Mouse (Mus musculus) Muller cell, postnatal 12 days (primary cell): ENCODE data around the gene Tmtc4.

ENCODE experiments used
- DNase-seq: peaks from one replicate; pipeline ENCODE4 v3.0.0-alpha.2; 2015; ENCODE audit errors: inconsistent ontology term

Gene Tmtc4

DNA sequence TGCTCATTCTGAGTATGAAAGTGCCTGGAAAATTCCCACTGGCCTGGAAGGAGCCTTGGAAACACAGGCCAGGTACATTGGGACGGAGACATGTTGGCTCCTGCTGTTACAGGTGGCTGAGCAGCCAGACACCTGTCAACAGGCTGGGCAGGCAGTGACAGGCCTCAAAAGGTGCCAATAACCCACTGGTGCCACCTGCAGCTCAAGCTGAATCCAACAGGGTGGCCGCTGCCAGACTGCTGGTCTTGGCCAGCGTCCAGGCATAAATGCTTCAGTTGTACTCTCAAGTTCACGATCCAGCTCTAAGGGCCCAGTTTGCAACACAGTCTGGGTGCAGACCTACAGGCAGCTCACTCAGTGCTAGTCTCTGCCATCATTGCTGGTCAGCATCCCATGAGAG, 81.0 kb downstream of the Tmtc4 start:
- peak; percentile 62 for DNase-seq

DNA sequence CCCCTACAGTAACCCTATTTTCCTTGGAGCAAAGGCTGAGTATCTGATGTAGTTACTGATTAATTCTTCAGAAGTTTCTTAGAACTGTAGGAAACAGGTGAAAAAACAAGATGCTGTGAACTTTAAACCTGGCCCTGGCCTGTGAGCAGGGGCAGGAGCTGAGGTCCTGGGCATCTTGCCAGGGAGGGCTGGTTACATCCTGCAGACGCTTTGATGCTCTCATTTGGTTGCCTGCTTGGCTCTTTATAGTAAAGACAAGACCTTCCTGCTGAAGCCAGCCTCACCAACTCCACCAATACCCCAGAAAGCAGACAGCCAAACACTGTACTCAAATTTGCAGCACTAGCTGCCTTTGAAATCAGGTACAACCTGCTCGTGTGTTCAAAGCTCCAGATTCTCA, 81.7 kb downstream of the Tmtc4 start:
- DNase-seq: no peak

DNA sequence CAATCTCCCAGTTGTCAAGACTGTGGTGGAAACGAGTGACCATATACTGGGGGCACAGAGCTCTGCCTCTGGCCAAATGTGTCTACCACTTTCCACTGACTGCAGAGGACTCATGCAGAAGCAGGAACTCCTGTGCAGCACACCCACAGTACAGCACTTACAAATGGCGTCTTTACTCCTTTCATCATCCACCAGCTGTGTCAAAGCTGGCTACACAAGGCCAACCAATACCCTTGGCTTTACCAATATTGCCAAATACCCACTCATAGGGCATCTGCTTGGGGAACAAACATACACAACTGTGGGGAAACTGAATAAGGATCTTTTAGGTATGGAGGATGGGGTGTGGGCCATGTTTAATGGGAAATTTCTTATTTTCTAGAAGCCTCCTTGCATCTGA, 82.1 kb downstream of the Tmtc4 start:
- no peak for DNase-seq

- DNase-seq: no peak
Observed at GRCm38 (mm10) chr14:122901177-122901576, 82.7 kb downstream of the Tmtc4 start.

GRCm38 (mm10) chr14:122900679-122901078, 83.2 kb downstream of the Tmtc4 start:
- no peak for DNase-seq

DNA sequence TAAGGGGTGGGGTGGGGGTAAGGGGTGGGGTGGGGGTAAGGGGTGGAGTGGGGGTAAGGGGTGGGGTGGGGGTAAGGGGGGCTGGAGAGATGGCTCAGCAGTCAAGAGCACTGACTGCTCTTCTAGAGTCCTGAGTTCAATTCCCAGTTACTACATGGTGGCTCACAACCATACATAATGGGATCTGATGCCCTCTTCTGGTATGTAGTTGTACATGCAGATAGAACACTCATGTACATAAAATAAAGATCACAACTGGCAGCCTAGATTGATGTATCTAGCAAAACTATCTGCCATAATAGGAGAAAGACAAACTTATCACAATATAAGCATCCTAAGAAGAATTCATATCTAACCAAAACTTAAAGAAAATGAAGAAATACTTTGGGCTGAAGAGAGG, 85.3 kb downstream of the Tmtc4 start:
- DNase-seq: no peak

DNA sequence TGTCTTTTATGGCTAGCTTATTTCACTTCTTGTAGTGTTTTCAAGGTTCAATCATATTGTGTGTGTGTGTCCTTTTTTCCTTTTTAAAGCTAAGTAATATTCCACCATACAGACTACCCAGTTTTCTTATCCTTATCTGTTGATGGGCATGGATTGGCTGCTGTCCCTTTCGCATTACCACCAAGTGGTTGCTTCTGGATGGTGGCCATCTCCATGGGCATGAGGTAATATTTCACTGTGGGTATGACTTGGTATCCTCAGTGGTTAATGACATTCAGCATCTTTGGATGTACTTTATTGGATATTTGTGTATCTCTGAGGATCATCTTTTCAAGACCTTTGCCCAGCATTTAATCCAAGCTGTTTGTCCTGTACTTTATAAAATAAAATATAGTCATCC, 87.7 kb downstream of the Tmtc4 start:
- no peak for DNase-seq

GRCm38 (mm10) chr14:122891470-122891968, 92.3 kb downstream of the Tmtc4 start:
- no peak for DNase-seq

GRCm38 (mm10) chr14:122888480-122888872, 95.4 kb downstream of the Tmtc4 start:
- DNase-seq: no peak

DNA sequence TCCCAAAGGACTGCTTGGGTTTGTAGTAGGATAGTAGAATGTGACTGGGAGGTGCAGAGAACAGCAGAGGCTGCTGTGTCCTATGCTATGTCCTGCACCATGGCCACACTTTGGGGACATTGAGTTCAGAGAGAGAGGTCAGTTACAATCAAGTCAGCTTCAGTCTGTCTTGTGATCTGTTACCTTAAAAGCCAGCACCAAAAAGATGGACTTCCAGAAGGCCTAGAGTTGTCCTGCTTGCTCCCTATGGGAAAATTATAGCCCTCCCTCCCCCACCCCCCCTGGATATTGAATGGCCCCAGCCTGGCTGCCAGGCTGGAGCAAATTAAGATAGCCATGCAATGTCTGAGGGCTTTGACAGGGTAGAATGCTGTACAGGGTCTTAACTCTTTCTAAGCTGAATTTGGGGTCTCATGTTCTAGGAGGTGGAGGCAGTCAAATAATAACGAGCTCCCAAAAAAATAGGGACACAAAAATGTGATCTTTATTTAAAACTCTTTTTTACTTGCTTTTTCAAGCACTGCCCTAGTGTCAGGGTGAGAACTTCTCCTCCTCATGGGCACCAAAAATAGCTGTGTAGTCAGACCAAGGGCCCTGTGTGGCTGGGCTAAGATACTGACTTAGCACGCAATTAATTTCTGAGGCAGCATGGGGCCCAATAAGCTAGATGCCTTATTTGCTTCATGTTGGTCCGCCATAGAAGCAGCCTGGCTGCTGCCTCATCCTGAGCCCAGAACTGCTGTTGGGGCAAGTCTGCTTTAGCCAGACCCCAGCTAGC, 95.9 kb downstream of the Tmtc4 start:
- DNase-seq: no peak

DNA sequence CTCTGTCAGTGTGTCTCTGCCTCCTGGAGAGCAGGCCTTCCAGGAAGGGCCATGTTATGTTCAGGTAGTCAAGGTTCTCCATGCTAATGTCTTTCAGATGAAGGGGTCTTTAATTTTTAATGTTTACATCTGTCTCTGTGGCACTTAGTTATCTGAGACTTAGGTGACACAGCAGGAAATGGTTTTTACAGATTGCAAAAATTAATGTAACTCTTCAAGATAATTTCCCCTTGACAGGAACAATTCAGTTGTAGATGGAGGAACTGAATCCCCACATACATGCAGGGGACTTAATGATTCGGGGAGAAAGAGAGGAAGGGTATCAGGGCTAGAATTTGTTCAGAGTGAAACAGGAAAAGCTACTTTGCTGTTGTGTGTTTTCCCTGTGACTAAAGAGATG, 96.6 kb downstream of the Tmtc4 start:
- no peak for DNase-seq

- peak; percentile 57 for DNase-seq
Observed at GRCm38 (mm10) chr14:122885893-122886292, 97.9 kb downstream of the Tmtc4 start.

- DNase-seq: peak; percentile 92
Observed at GRCm38 (mm10) chr14:122883821-122884584, 99.8 kb downstream of the Tmtc4 start.

GRCm38 (mm10) chr14:122883410-122883806, 100.4 kb downstream of the Tmtc4 start:
- no peak for DNase-seq

- no peak for DNase-seq
Observed at GRCm38 (mm10) chr14:122882795-122883409, 100.9 kb downstream of the Tmtc4 start.

DNA sequence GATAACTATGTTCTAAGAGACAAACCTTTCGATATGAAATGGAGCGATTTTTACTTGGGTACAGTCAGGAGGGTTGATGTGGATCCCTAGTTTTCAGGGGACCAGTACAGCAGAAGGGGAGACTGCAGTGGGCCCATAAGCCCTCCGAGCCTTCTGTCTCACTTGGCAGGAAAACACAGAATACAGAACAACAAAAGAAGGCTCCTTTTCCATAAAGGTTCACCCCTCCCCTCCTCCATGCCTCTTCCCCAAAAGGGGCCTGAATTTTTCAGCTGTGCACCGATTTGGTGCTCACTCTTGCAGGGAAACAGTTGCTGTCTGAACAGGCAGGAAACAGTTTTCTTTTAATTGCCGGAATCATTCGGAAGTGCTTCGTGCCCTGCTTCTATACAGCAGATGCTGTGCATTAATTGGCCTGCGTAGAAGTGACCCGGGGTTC, 101.6 kb downstream of the Tmtc4 start:
- DNase-seq: no peak

DNA sequence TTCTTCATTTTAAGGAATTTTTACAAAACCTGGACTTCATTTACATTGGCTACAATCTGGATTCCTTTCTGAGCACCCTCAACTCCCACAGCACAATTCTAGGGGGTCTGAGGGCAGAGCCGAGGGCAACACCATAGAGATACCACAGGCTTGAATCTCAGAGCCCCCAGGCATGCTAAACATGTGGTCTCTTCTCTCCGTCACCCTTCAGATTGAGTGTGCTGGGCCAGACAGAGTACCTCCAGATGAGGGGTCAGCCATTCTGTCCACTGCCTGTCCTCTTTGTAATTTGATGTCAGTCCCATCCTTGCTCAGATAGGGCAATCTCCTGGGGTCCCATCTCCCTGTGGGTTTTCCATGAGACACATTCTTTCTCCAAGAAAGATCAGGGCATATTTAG, 102.1 kb downstream of the Tmtc4 start:
- DNase-seq: no peak

- no peak for DNase-seq
Observed at GRCm38 (mm10) chr14:122880291-122880690, 103.5 kb downstream of the Tmtc4 start.

- no peak for DNase-seq
Observed at GRCm38 (mm10) chr14:122877787-122878186, 106.0 kb downstream of the Tmtc4 start.

DNA sequence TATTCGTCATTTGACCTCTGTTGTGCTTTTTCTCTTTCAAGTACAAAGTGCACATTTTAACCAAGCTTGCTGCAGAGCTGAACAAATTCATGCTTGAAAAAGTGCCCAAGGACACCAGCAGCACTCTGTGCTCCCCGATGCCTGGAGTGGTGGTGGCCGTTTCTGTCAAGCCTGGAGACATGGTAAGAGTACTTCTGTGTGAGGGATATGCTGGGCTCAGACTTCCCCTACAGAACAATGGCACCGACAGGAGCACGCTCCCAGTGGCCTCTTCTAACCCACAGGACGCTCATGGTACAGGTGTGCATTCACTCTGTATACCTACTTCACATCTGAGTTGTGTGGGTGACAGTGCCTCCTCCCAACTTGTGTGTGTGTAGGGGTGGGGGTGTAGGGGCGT, 107.1 kb downstream of the Tmtc4 start:
- DNase-seq: no peak

- DNase-seq: peak; percentile 61
Observed at GRCm38 (mm10) chr14:122876163-122876562, 107.7 kb downstream of the Tmtc4 start.

DNA sequence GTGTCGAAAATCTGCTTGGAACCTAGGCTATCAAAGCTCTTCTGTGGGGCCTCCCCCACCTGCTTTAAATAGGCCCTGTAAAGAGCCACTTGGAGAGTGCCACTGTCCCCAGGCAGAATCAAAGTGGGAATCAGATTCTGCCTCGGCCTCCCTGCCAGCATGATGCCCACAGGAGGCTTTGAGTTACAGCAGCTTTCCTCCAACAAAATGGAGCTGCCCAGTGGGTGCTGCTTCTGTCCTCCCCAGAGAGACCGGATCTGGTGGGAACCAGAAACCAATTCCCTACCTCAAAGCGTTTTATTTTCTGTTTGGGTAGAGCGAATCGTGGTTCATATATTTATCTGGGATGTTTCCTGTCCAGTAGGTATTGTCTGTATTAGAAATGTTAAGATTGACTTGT, 108.2 kb downstream of the Tmtc4 start:
- DNase-seq: no peak

- no peak for DNase-seq
Observed at GRCm38 (mm10) chr14:122875056-122875455, 108.8 kb downstream of the Tmtc4 start.
